Mouse (Mus musculus) cerebellum, postnatal 36 days (tissue): ENCODE measurements around the gene Dnajc16.

ENCODE experiments used
- DNase-seq, 2 experiments: peaks; one replicate each; pipeline ENCODE4 v3.0.0; 2021 to 2022; ENCODE audit warnings: mixed read lengths in 2 of 2

Dnajc16 gene

GRCm38 (mm10) chr4:141790524-141790990 lies at the start of gene Dnajc16:
Gene Dnajc16, minus strand, starts transcription at chr4:141790931.
- DNase-seq = peak; percentile 96 to 97

DNA sequence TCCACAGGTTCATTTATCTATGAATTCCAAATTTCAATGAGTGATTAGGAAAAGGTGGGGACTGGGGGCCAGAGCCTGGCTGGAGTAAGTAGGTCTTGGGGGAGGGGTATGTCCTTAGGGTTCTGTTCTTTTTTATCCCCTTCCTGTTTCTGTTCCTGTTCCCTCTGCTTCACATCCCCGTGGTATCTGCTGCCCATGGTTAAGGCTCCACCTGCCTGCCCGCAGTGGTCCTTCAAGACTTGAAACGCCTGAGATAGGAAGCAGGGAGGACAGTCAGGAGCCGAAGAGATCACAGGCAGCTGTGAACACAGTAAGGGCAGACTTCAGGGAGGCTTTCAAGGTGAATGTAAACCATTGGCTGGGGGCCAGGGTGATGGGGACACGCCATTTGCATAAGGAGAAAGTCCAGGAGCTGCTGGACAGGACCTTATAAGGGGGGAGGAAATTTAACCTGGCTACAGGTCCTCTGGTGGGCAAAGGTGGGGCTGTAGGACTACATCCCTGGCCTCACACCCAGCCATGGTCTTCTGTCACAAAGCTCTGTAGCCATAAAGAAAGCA lies 43.9 kb upstream of the Dnajc16 start:
- DNase-seq = no peak

DNA sequence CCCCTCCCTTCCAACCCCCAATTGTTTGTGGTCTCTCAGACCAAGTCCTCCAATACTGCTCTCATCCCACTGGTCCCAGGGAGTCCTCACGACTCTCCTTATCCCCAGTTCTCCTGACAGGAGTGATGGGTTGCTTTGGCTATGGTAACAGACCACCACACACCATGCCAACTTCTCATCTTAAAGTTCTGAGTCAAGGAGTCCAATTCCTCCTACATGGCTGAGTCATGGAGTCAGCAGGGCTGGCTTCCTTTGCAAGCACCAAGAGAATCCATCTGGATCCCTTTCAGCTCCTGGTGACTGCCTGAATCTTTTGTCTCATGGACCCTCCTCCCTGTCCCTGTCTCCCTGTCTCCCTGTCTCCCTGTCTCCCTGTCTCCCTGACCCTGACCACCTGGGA lies 43.2 kb upstream of the Dnajc16 start:
- no peak for DNase-seq

- no peak for DNase-seq
These were observed 40.6 kb upstream of the Dnajc16 start for GRCm38 (mm10) chr4:141831361-141831760.

- no peak for DNase-seq
These were observed 39.6 kb upstream of the Dnajc16 start for GRCm38 (mm10) chr4:141830381-141830780.

DNA sequence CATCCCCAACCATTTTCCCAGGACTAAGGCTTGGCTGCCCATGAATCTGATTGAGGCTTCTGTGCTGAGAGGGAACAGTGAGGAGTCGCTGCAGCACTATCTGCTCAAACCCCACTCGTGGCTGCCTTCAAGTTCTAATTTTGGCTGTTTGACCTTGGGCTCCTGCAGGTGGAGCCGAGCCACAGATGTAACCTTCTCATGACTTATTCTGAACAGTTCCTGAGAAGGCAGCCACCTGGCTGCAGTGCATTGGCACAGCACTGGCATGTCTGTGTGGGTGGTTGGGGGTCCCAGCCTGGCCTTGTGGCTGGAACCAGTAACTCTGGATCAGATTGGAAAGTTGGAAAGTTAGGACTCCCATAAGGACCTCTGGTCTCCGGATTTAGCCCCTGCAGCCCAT lies 37.4 kb upstream of the Dnajc16 start:
- no peak for DNase-seq

GRCm38 (mm10) chr4:141827401-141827800 lies 36.7 kb upstream of the Dnajc16 start:
- DNase-seq = no peak

DNA sequence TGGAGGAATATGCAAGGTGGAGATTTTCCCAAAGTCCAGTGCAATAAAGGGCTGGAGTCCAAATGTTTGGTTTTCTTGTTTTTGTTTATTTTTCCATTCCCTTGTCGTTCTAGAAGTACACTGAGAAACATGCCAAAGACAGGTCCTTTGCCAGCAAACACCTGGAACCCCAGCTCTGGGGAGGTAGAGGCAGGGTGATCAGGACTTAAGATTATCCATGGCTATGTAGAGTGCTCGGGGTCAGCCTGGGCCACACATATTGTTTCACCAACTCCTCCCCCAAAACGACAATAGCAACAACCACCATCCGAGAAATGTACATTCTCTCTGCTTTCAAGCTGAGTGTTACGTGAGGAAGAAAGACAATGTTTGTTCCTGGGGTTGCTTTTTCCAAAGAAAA lies 35.3 kb upstream of the Dnajc16 start, which contains the start of gene Cela2a:
Gene Cela2a (minus strand): TSS at position 101 of the 400 bp plus-strand sequence.
- DNase-seq = no peak

- no peak for DNase-seq
These were observed 32.2 kb upstream of the Dnajc16 start for GRCm38 (mm10) chr4:141822979-141823378.

- DNase-seq = no peak
These were observed 31.4 kb upstream of the Dnajc16 start for GRCm38 (mm10) chr4:141822089-141822488.

DNA sequence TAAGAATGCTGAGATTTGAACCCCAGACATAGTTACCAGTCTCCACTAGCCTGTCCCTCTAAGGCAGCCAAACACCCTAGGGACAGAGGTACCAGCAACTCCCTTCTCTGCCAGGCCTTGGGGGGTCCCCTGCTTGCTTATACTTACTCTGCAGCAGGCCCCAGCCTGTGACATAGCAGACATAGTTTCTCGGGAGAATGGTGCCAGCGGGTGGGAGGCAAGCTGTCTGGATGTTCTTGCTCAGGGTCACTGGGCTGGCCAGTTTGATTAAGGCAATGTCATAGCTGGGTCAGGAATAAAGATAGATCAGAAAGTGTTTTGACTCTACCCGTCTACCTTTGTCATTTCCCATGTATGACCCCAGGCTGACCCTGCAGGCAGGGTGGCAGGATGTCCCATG lies 30.4 kb upstream of the Dnajc16 start:
- DNase-seq = no peak

- no peak for DNase-seq
These were observed 28.6 kb upstream of the Dnajc16 start for GRCm38 (mm10) chr4:141819316-141819715.

GRCm38 (mm10) chr4:141818861-141819260 lies 28.1 kb upstream of the Dnajc16 start:
- no peak for DNase-seq

- no peak for DNase-seq
These were observed 27.0 kb upstream of the Dnajc16 start for GRCm38 (mm10) chr4:141817706-141818105.

DNA sequence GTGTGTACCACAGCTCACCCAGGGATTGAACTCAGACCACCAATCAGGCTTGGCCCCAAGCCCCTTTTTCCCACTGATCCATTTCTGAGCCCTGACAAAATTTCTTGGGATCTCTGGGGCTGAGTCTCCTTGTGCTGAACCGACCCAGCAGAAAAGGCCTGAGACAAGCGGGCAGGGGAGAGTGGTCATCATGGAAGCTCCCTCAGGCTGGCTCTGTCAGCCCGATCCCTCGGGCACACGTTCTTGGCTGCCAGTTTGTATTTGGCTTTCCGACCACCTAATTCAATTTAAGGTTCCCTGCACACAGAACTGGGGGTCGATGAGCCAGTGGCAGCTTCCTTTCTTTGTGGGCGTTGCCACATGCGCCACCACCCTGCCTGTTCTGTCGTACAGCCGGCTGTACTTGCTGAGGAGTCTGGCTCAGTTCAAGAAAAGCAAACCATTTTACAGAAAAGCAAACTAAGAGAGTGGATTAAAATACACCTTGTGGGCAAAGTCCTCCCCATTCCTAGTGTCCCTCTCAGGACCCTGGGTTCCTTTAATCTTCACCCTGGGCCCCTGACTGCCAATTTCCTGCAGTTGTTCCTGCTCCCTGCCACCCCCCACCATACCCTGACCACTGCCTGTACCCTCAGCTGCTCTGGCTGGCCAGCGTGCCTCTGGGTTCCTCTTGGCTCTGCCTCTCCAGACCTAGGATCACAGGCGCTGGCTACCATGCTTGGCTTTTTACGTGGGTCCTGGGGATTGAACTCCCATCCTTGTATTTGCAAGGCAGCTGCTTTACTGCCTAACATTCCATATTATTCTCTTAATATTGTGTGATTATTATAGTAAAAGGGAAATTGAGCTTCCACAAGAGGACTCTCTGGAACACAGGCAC lies 26.3 kb upstream of the Dnajc16 start:
- DNase-seq = no peak

GRCm38 (mm10) chr4:141816267-141816666 lies 25.5 kb upstream of the Dnajc16 start:
- no peak for DNase-seq

- DNase-seq = no peak
These were observed 20.6 kb upstream of the Dnajc16 start for GRCm38 (mm10) chr4:141811375-141811774.

- no peak for DNase-seq
These were observed 20.2 kb upstream of the Dnajc16 start for GRCm38 (mm10) chr4:141810975-141811374.

- no peak for DNase-seq
These were observed 19.2 kb upstream of the Dnajc16 start for GRCm38 (mm10) chr4:141809850-141810464.

DNA sequence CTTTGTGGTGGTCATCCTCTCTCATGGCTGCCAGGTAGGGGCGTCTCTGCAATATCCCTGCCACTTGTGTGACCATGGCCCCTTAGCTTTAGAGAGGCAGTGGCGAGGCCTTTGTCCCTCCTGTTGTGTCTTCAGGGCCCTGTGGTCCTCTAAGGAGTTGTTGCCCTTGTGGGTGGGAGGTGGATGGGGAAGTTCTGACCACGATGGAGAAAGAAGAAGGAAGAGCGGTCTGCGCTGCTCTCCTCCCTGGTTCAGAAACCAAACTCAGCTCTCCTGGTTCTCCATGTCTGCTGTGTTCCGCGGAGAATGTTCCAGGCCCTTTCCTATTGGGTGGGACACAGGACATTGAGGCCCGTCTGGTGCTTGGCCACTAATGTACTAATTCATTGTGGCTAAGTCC lies 15.2 kb upstream of the Dnajc16 start:
- DNase-seq = no peak

DNA sequence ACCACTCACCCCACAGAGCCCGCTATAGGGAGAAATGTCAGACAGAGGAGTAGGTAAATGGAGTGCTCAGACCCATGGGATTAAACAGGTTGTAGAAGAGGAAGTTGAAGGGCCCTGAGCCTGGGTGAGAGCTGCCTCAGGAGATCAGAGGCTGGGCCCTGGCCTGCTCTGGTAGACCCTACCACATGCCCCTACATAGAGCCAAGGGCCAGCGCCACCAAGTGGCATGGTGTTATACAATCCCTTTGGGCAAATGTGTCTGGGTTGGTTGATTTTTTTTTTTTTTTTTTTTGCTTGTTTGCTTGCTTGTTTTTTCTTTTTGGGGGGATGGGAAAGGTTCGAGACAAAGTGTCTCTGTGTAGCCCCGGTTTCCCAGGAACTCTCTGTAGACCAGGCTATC lies 13.4 kb upstream of the Dnajc16 start:
- no peak for DNase-seq

GRCm38 (mm10) chr4:141797545-141797944 lies 6.8 kb upstream of the Dnajc16 start:
- no peak for DNase-seq

DNA sequence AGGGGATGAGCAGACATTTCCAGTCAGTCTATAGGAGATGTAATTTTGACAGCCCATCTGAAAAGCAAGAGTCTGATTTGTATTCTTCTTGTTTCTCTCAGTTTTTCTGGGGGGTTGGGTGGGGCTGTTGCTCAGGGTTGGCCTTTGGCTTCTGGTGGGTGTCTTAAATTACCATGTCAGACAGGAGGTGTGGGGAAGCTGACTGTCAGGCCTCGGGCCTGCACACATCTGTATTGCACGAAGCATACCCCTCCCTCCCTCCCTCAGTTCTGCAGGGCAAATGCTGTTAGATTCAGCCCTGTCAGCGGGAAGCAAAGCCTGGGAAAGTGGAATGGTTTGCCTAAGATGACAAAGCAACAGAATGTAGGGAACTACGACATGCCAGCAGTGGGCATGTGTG lies 6.2 kb upstream of the Dnajc16 start:
- no peak for DNase-seq

GRCm38 (mm10) chr4:141796356-141796755 lies 5.6 kb upstream of the Dnajc16 start:
- DNase-seq = peak in 1 of 2 experiments; percentile 10
